Mouse (Mus musculus) brain, adult 2 months (tissue): ENCODE data around the gene Hs3st3b1.

Experiments
- DNase-seq: peaks from one replicate; pipeline ENCODE4 v3.0.0; 2011; ENCODE audit warnings: low read depth, low spot score

Hs3st3b1 gene

GRCm38 (mm10) chr11:63883385-63883784 lies 38.7 kb downstream of the Hs3st3b1 start:
- DNase-seq = no peak

DNA sequence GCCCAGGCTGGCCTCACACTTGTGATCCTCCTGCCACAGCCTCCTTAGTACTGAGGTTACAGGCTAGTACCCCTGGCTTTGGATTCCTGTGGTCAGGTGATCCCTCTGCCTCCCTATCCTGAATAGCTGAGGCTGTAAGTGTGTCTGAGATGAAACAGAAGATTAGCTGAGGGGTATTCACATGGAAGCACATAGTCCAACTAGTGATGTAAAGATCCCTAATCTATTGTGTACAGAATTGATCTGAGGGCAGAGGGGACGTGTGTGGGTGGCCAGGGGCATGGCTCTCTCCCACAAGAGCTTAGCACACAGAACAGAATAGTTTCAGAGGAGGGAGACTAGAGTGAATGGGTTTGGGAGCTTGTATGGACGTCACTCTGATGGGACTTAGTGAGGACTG lies 41.8 kb downstream of the Hs3st3b1 start:
- no peak for DNase-seq

- no peak for DNase-seq
These were observed 42.8 kb downstream of the Hs3st3b1 start for GRCm38 (mm10) chr11:63879261-63879660.

GRCm38 (mm10) chr11:63878616-63879015 lies 43.5 kb downstream of the Hs3st3b1 start:
- DNase-seq = no peak

GRCm38 (mm10) chr11:63862746-63863145 lies 59.3 kb downstream of the Hs3st3b1 start:
- peak; percentile 8 for DNase-seq

GRCm38 (mm10) chr11:63861982-63862381 lies 60.1 kb downstream of the Hs3st3b1 start:
- DNase-seq = no peak

DNA sequence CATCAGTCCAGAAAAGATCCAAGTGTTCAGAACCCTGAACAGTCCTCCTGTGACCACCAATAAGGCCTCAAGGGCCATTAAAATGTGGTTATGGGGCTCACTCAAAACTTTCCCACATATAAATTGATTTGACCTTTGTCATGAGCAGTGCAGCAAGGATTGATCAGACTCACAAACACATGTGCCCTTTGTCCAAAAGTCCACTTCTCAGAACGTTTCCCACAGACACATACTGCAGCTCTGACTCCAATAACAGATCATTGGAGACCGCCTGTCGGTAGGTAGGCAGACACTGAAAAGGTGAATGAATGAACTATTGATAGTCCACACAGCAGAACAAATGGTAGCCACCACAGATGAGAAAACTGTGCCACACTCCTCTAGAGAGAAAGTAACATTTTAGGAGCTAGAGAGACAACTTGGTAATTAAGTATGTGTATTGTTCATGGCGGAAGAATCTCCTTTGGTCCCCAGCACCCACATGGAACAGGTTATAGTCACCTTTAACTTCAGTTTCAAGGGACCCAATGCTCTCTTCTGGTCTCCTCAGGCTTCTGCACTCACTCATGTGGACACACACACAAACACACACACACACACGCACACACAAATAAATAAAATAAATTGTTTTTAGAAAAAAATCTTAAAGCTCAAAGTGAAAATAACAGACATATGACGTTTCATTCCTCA lies 70.9 kb downstream of the Hs3st3b1 start:
- no peak for DNase-seq

DNA sequence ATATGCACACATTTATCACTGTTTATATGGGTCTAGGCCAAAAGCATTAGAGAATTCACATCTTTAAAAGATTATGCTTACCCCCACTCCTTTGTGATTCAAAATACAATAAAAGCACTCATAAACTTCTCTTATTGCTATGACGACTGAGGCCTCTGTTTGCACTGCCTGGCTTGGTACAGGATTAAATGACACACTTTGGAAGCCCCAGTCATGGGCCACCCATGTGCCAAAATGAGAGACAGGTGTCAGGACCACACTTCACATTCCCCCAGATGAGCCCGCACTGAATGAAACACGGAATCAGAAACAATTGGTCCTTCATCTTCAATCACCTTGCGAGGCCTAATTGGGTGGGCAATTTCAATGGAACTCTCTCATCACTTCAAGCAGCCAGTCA lies 71.8 kb downstream of the Hs3st3b1 start:
- DNase-seq = no peak

DNA sequence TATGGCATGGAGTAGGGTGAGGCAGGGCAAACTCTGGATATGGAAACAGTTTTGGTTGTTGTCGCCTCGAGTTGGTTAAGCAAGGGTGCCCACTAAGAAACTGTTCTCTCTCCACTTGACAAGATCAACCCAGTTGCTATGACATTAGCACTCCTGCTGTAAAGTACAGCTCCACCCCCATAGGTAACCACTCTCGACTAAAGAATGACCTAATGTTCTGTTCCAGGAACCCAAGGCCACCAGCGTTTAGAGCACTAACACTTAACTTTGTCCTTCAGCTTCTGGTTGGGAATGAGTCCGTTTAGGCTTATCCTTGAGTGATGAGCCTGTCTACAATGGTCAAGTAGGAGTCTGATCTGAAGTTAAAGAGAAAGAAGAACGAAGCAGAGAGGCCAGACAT lies 76.7 kb downstream of the Hs3st3b1 start:
- DNase-seq = no peak

DNA sequence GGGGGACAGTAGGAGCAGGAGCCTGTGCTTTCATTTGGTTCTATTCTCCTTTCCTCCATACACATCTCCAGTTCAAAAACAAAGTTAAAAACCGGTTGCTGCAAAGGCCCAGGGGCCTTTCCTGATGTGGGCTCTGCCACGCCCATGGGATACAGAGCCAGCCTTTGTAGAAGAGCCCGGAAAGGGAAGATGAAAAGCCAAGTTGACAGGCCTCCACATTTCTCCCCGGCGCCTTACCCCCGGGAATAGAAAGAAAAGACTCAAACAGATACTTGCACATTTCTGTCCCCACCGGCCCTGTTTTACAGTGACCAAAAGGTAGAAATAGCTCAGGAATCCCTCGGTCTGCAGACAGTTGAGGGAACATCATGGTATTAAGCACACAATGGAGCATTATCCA lies 77.4 kb downstream of the Hs3st3b1 start:
- DNase-seq = no peak

- no peak for DNase-seq
These were observed 84.6 kb downstream of the Hs3st3b1 start for GRCm38 (mm10) chr11:63837526-63837925.
